Mouse (Mus musculus): ENCODE measurements around the gene Gm20481.

DNA sequence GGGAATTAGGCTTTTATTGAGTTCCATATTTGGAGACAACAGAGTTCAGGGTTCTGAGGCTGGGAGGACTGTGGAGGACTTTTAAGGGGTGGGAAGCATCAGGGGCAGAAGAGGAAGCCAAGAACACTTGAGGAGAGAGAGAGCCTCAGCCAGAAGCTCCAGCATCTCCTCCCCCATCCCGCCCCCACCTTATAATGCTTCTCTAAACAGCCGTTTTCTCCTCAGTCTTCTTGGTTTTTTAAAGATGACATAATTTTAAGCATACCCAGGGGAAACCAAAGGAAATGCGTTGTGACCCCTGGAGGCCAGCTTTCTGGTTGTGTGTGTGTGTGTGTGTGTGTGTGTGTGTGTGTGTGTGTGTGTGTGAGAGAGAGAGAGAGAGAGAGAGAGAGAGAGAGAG lies 7.6 kb upstream of the Gm20481 start:
- no peak for TF ChIP-seq CTCF (IDR thresholded peaks at IDR 0.05; ENCODE audit: low read depth, low read length)
- no peak for TF ChIP-seq POLR2A (IDR thresholded peaks at IDR 0.05; ENCODE audit: insufficient read depth, low read length)
- no peak for TF ChIP-seq EP300 (IDR thresholded peaks at IDR 0.05; ENCODE audit: insufficient read depth, low read depth, low read length)

Data from ES-Bruce4 (cell line).